Comparison of ENCODE assay signal across 21 mouse cellular contexts in the genomic region with DNA sequence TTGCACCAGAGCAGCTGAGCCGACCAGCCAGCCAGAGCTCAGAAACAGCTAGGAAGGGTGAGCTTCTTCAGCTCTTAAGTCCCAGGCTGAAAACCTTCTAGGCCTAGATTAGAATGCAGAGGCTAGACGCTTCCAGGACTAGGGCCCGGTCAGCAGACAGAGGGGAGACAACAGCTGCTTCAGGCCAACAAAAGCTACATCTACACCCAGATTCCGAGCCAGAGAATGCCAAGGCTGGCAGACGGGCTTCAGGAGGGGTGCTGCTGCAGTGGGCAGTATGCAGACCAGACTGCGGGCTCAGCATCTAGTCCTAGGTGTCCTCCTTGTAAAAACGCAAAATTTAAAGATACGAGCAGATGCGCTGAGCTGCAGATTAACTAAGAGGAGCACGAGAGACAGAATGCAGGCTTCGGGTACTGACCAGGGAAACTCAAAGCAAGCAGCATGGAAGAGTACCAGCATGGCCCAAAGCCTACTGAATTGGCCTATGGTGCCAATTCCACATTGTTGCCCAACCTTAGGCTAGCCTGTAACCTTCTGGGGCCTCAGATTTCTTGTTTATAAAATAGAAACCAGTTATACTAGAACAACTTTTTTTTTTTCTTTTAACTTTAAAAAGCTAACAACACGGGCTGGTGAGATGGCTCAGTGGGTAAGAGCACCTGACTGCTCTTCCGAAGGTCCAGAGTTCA. TPM values are rescaled to one million over a fixed set of nuclear protein-coding genes. Genes with fewer than 3 reads are reported as not detected.
DNase-seq lines count a peak whose midpoint lies in the region; ATAC-seq lines count a peak whose summit lies in the region.
"Had no signal": no experiment of that assay in that cellular context is flagged by ENCODE, and none has a peak within 500 bp of the region (broad histone marks: within the 10 kb centered on the region; RNA-seq: fewer than 3 reads in every experiment).

No protein-coding gene starts in this region.

- intact Hi-C loops in left cerebral cortex, postnatal 4 days (cut with DNase I) = no loop called here
- intact Hi-C loops in left cerebral cortex, postnatal 25 days (cut with DNase I) = no loop called here

- DNase-seq in cerebellum, postnatal 14 days = peak; percentile 40 to 46
- no peak for DNase-seq in cerebellum, postnatal 36 days
- peak; percentile 52 for DNase-seq in left cerebral cortex, postnatal 4 days
- DNase-seq in left cerebral cortex, postnatal 25 days (ENCODE audit: low spot score in 2 of 2) = no peak
- peak; percentile 28 for DNase-seq in fibroblast of lung, adult 2 months (ENCODE audit: low read depth)
- DNase-seq in right cerebral cortex, postnatal 36 days (ENCODE audit: low spot score in 2 of 2) = no peak
- DNase-seq: adrenal gland, adult 2 months; cerebellum, adult 11 months; cerebellum, adult 8-10 months; embryo, embryonic 11 days; gastrocnemius, adult 2 months; gastrocnemius, postnatal 25 days; heart, adult 11 months; heart, postnatal 36 days; kidney, adult 18-20 months had no signal

- ATAC-seq in inflammation-experienced regulatory T-cells, adult 6 months = no peak
- ATAC-seq: activated CD4-positive, CD25-positive, alpha-beta regulatory T cell, adult 4 months; forebrain, embryonic 15.5 days; hindbrain, embryonic 16.5 days; intestine, embryonic 15.5 days; Patski had no signal

RNA-seq across cellular contexts. Expression of a gene that starts 48.4 kb away (rescaled TPM):
- 10 to 100 TPM; 34.9 to 41.2 TPM for total RNA-seq in left cerebral cortex, postnatal 4 days (2021)
- 10 to 100 TPM; 70.4 to 71.2 TPM for total RNA-seq in left cerebral cortex, postnatal 25 days (2021)
- polyA plus RNA-seq in inflammation-experienced regulatory T-cells, adult 6 months (2017; shearing (Covaris generic)) = 10 to 100 TPM; 58.9 to 75.9 (median 69.8) TPM

RNA-seq across cellular contexts. Expression of a gene that starts 48.5 kb away (rescaled TPM):
- 1 to 10 TPM; 5.5 to 6.6 TPM for total RNA-seq in left cerebral cortex, postnatal 4 days (2021)
- 1 to 10 TPM; 8.6 to 8.7 TPM for total RNA-seq in left cerebral cortex, postnatal 25 days (2021)
- polyA plus RNA-seq in inflammation-experienced regulatory T-cells, adult 6 months (2017; shearing (Covaris generic)) = 10 to 100 TPM; 24.9 to 27.6 (median 25.5) TPM

RNA-seq across cellular contexts. Expression of a gene that starts 51.3 kb away (rescaled TPM):
- 10 to 100 TPM; 31.0 to 37.3 TPM for total RNA-seq in left cerebral cortex, postnatal 4 days (2021)
- total RNA-seq in left cerebral cortex, postnatal 25 days (2021) = 10 to 100 TPM; 32.9 to 33.5 TPM
- 10 to 100 TPM in 2 of 3 experiments, 1 to 10 TPM in 1; 6.0 to 14.9 (median 14.4) TPM for polyA plus RNA-seq in inflammation-experienced regulatory T-cells, adult 6 months (2017; shearing (Covaris generic))

Comparison
In these comparisons a context has a peak if more than half of its experiments do, and no peak if none do; other contexts are left out.
1. DNase-seq: peak in cerebellum, postnatal 14 days (2 of 2), left cerebral cortex, postnatal 4 days (single experiment) and fibroblast of lung, adult 2 months (single experiment); none in cerebellum, postnatal 36 days (0 of 2), left cerebral cortex, postnatal 25 days (0 of 2) and right cerebral cortex, postnatal 36 days (0 of 2).